Mouse (Mus musculus) ES-E14 (cell line): ENCODE measurements around the gene Dock2.

Experiments used
- CHD2 ChIP-seq: IDR thresholded peaks from 2 replicates; pipeline ENCODE4 v1.6.1; 2014; ENCODE audit warnings: mild to moderate bottlenecking, low read depth, low read length, inconsistent platforms
- HCFC1 ChIP-seq: IDR thresholded peaks from 2 replicates; pipeline ENCODE4 v1.6.1; 2012; ENCODE audit warnings: low read length, inconsistent platforms, borderline replicate concordance; ENCODE audit not compliant: insufficient read depth
- MAFK ChIP-seq: IDR thresholded peaks from 2 replicates; pipeline ENCODE4 v1.6.1; 2014; ENCODE audit warnings: mild to moderate bottlenecking, low read depth, low read length, inconsistent platforms; ENCODE audit not compliant: insufficient read depth
- ZC3H11A ChIP-seq: IDR thresholded peaks from 2 replicates; pipeline ENCODE4 v1.6.1; 2012; ENCODE audit warnings: low read depth, mild to moderate bottlenecking, inconsistent platforms, low read length, borderline replicate concordance

- TF ChIP-seq MAFK, result no peak
- no peak for TF ChIP-seq HCFC1
- no peak for TF ChIP-seq ZC3H11A
- no peak for TF ChIP-seq CHD2
Observed at GRCm38 (mm10) chr11:34532131-34532530, 251.6 kb downstream of the Dock2 start.
